Comparison of ENCODE assay signal across 16 mouse cellular contexts in genomic region chr1:13861070-13861511, GRCm38 (mm10).
DNase-seq lines count a peak whose midpoint lies in the region; ATAC-seq and TF ChIP-seq lines count a peak whose summit lies in the region.
"Had no signal": no experiment of that assay in that cellular context is flagged by ENCODE, and none has a peak within 500 bp of the region (broad histone marks: within the 10 kb centered on the region; RNA-seq: fewer than 3 reads in every experiment).

No protein-coding gene starts in this region.

- H3K36me3 ChIP-seq in kidney, adult 2 months (ENCODE audit: control insufficient read depth, insufficient read depth, low read length) = no peaks in the 10 kb centered on the region
- no peaks in the 10 kb centered on the region for H3K36me3 ChIP-seq in forebrain, embryonic 10.5 days (replicated peaks)
- no peaks in the 10 kb centered on the region for H3K36me3 ChIP-seq in midbrain, embryonic 15.5 days (replicated peaks)

- no peak overlapping the region for H3K27ac ChIP-seq in kidney, adult 2 months (ENCODE audit: insufficient read depth, low read depth, low read length)
- peak overlapping the region; percentile 58; the same call in 1 of the 2 replicates for H3K27ac ChIP-seq in forebrain, embryonic 10.5 days
- no peak overlapping the region for H3K27ac ChIP-seq in midbrain, embryonic 15.5 days
- H3K27ac ChIP-seq: heart, adult 2 months had no signal

- ATAC-seq in midbrain, embryonic 15.5 days (replicated peaks) = 0 out of 2 replicates have a peak, but pooled peaks have one; percentile 54

- no peak overlapping the region for H3K4me2 ChIP-seq in midbrain, embryonic 15.5 days
- H3K4me2 ChIP-seq: liver, embryonic 11.5 days had no signal

- no peak for TF ChIP-seq POLR2A in kidney, adult 2 months (IDR thresholded peaks at IDR 0.05; ENCODE audit: low read depth, low read length)

- DNase-seq in kidney, adult 2 months = peak; percentile 47
- DNase-seq in kidney, adult 11 months = no peak
- peak; percentile 40 for DNase-seq in forebrain, embryonic 10.5 days (ENCODE audit: extremely low spot score, low spot score)
- DNase-seq in hindlimb bud, embryonic 11.5 days (ENCODE audit: extremely low spot score, low read depth, low spot score) = peak; percentile 86
- no peak for DNase-seq in cerebellum, postnatal 4 days (ENCODE audit: low spot score in 2 of 2)
- DNase-seq in left cerebral cortex, postnatal 14 days (ENCODE audit: low spot score in 2 of 2) = no peak
- DNase-seq in layer of hippocampus, adult 8-10 months (ENCODE audit: low spot score in 2 of 2) = no peak
- DNase-seq: adrenal gland, postnatal 10 days; cerebellum, postnatal 10 days; heart, adult 2 months; kidney, adult 18-20 months; right cerebral cortex, postnatal 25 days; thymus, adult 18-20 months had no signal

- H3K4me1 ChIP-seq in kidney, adult 2 months (ENCODE audit: control insufficient read depth, insufficient read depth, low read length) = no peaks in the 10 kb centered on the region
- H3K4me1 ChIP-seq in forebrain, embryonic 10.5 days = peaks cover 48% of the 10 kb centered on the region
- no peaks in the 10 kb centered on the region; the same call in 1 of the 2 replicates for H3K4me1 ChIP-seq in midbrain, embryonic 15.5 days
- H3K4me1 ChIP-seq: megakaryocyte, embryonic 14.5 days had no signal

- TF ChIP-seq CTCF in kidney, adult 2 months (conservative IDR thresholded peaks at IDR 0.05; ENCODE audit: insufficient read depth, insufficient read length, low read depth, low read length) = no peak

- intact Hi-C loops in left cerebral cortex, postnatal 14 days (cut with DNase I) = no loop called here

- H3K27me3 ChIP-seq in kidney, adult 2 months (replicated peaks; ENCODE audit: control insufficient read depth, insufficient read depth, low read length) = no peaks in the 10 kb centered on the region; the same call in 1 of the 2 replicates
- peaks cover 76% of the 10 kb centered on the region for H3K27me3 ChIP-seq in forebrain, embryonic 10.5 days (ENCODE audit: poor library complexity, severe bottlenecking)
- H3K27me3 ChIP-seq in midbrain, embryonic 15.5 days (replicated peaks) = peaks cover 15% of the 10 kb centered on the region
- H3K27me3 ChIP-seq: megakaryocyte, embryonic 14.5 days had no signal

- no peak overlapping the region for H3K9ac ChIP-seq in midbrain, embryonic 15.5 days

- H3K9me3 ChIP-seq in forebrain, embryonic 10.5 days = no peaks in the 10 kb centered on the region
- no peaks in the 10 kb centered on the region for H3K9me3 ChIP-seq in midbrain, embryonic 15.5 days
- H3K9me3 ChIP-seq: megakaryocyte, embryonic 14.5 days had no signal

- H3K4me3 ChIP-seq in kidney, adult 2 months (ENCODE audit: insufficient read depth, low read depth, low read length) = no peak overlapping the region
- H3K4me3 ChIP-seq in forebrain, embryonic 10.5 days = no peak overlapping the region
- H3K4me3 ChIP-seq in midbrain, embryonic 15.5 days = no peak overlapping the region
- H3K4me3 ChIP-seq: heart, adult 2 months; megakaryocyte, embryonic 14.5 days had no signal

- 50% methylated on average over 5 of the region's 5 CpGs for WGBS in kidney, adult 2 months
- 12% methylated on average over 5 of the region's 5 CpGs for WGBS in forebrain, embryonic 10.5 days
- WGBS in midbrain, embryonic 15.5 days = 11% methylated on average over 5 of the region's 5 CpGs

Comparison
In these comparisons a context has a peak if more than half of its experiments do, and no peak if none do; other contexts are left out.
1. DNase-seq: peak in kidney, adult 2 months (single experiment), forebrain, embryonic 10.5 days (single experiment) and hindlimb bud, embryonic 11.5 days (single experiment); none in kidney, adult 11 months (single experiment), cerebellum, postnatal 4 days (0 of 2), left cerebral cortex, postnatal 14 days (0 of 2) and layer of hippocampus, adult 8-10 months (0 of 2).